Mouse (Mus musculus) kidney, adult 8-10 months (tissue): ENCODE data around the gene Cd3e.
"Not testable (repeated sequence)": the region's sequence is repeated elsewhere in the genome, so short reads cannot be mapped to it uniquely, and the experiment has no call there.

ENCODE experiments used
- DNase-seq, 2 experiments: peaks; one replicate each; pipeline ENCODE4 v3.0.0; 2022

The Cd3e gene

DNA sequence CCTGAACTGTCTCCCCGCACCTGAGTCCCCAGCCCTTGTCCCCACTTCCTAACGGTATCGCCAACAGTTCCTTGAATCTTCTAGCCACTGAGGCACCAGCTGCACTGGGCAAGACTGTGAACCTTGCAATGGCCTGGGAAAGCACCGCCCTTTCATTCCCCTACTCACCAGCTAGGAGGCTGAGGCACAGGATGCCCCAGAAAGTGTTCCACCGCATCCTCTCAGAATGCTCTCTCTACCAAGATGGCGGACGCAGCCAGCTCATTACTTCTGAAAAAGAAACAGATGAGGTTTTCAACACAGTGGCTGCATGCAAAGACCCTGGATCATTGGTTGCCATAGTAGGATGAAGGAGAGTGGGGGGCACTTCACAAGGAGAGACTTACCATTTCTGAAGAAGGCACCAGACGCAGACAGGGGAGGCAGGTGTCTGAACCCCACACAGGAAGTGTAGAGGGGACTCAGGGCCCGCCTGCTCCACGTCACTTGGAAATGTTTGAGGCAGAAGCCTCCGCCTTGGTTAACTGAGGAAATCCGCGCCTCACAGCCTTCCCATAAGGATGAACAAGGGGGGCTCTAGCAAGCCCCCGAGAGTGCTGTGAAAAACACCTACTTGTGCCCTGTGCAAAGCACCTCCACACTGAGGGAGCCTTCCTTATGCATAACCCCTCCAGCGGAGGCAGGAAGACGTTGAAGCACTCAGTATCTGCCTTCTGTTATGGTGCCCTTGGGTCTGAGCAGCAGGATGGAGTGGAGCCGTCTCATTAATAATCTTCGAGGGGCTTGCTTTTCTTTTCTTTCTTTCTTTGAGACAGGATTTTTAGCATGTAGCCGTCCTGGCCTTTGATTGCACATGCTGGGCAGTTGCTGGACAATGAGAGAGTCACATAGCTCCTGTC lies at the start of gene Cd3e:
Gene Cd3e (minus strand): TSS at position 448 of the 899 bp plus-strand sequence.
- DNase-seq: no peak

DNA sequence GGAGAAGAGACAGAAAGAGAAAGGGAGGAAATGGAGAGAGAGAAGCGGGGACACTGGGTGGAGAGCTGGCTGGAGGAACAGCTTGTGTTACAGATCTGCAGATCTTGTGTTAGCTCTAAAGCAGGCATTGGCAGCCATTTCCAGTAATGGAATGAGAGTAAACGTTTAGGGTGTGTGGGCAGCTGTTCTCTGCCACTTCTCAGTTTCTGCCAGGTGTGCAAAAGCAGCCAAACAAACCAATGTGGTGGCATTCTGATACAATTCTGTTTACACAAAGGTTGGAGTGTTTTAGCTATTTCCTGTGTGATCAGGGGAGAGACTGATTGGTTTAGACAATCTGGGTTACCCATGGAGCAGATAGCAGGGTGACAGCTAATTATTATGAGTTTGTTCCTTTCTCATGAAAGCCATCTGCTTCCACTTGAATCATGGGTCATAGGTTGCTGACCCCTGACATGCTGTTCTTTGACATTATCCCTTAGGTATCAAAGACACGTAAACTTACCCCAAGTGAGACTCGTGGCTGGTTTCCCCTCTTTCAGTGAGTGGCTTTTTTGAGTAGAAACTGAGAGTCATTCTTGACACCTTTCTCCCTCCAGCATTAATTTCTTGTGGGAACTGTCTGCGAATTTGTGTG lies 49.0 kb upstream of the Cd3e start:
- no peak for DNase-seq

GRCm38 (mm10) chr9:45055082-45055713 lies 45.8 kb upstream of the Cd3e start, which contains the start of gene Mpzl3:
Mpzl3 (plus strand) TSS chr9:45055186.
- peak; percentile 80 to 85 for DNase-seq

DNA sequence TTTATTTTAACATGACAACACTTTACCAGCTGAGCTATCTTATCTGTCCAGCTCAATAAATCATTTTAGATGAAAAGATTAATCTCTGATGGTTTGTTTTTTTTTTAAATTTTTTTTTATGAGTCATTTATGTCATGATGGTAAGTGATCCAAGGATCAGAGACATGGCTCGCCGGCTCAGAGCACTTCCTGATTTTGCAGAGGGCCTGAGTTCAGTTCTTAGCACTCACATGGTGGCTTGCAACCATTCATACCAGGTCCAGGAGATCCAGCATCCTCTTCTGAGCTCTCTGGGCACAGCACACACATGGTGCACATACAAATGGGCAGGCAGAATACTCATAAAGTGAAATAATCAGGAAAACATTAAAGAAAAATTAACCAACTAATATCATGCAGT lies 40.9 kb upstream of the Cd3e start:
- DNase-seq: no peak

DNA sequence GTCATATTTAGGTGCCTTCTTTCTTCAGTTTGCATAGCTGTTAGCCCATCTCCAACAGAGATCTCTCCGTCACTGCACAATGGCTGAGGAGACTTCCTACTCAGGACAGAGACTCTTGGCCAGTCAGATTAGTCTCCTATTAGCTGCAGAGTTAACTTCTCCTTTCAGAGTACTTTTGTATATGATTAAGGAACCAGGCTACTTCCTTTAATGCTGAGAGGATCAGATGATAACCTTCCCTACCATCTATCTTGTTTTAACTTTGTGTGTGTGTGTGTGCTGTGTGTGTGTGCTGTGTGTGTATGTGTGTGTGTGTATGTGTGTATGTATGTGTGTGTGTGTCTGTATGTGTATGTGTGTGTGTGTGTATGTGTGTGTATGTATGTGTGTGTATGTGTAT lies 40.3 kb upstream of the Cd3e start:
- DNase-seq: no peak

GRCm38 (mm10) chr9:45048511-45048910 lies 39.1 kb upstream of the Cd3e start:
- DNase-seq: peak in 1 of 2 experiments; percentile 21

DNA sequence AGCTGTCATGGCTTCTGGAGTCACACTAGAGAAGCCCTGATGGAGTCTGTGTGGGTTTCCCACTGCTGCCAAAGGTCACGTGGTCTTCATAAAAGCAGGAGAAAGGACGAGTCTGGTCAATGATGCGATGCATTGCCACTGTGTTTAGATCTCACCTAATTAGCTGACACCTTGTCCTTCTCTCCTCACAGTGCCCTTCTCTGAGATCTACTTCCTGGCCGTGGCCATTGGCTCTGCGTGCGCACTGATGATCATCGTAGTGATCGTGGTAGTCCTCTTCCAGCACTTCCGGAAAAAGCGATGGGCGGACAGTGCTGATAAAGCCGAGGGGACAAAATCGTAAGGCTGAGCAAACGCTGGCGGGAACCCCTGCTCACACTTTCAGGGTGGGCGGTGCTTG lies 37.5 kb upstream of the Cd3e start:
- DNase-seq: no peak

GRCm38 (mm10) chr9:45042947-45043346 lies 33.5 kb upstream of the Cd3e start:
- DNase-seq: peak; percentile 39 to 52

- peak; percentile 86 to 88 for DNase-seq
Observed at GRCm38 (mm10) chr9:45042056-45042720, 32.8 kb upstream of the Cd3e start.

GRCm38 (mm10) chr9:45041131-45041838 lies 31.9 kb upstream of the Cd3e start:
- peak; percentile 50 to 68 for DNase-seq

DNA sequence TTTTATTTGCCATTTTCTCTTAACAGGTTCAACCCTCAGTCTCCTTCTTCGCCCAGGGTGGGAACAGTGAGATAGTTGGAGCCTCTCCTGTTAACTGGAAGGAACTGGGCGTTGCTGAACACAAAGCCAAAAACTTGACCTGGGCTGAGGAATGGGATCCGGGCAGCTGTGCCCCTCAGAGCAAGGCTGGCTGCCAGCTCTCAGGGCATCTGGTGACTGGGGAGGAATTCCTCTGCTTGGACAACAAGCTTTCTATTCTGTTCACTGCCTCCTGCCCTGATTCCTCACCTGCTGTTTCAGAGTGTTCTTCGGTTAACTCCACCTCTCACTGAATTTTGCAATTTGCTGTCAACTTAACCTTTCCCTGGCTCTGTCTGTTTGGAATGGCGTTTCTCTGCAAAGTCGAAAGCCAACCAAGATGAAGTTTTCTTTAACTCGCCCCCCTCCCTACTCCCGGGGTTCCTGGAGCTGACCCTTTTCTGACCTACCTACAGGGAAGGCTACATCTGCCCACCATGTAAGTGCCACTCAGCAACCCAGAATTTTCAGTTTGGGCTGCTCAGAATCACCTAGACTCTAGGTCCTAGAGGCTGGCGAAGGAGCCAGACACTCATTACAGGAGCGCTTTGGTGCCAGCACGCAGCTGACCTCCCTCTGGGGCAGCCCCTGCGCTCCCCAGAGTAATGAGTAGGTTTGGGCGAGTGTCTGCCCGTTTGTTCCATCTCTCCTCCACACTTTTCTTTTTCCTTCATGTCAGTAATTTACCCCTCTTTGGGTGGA lies 30.8 kb upstream of the Cd3e start:
- DNase-seq: peak in 1 of 2 experiments; percentile 32

- DNase-seq: no peak
Observed at GRCm38 (mm10) chr9:45039499-45039898, 30.1 kb upstream of the Cd3e start, which contains the start of gene Mpzl2. Mpzl2 (plus strand) TSS chr9:45039799.

GRCm38 (mm10) chr9:45037803-45038202 lies 28.4 kb upstream of the Cd3e start:
- not testable (repeated sequence) for DNase-seq

DNA sequence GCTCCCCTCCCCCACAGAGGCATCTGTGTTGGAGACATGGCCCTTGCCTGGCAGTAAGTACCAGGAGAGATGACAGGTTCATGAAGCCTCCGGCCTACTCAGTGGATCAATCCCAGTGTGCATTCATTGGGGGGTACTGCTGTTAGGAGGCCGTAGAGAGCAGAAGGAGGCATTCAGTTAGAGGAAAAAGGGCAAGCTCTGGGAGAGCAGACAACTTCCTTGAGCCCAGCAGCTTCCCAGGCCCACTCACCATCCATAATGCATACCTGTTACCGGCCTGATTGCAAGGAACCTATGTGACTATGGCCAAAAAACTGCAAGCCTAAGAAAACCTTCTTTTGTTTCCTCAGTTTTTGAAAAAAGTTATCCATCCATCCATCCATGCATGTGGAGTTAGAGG lies 25.1 kb upstream of the Cd3e start:
- no peak for DNase-seq

GRCm38 (mm10) chr9:45032261-45032660 lies 22.8 kb upstream of the Cd3e start:
- DNase-seq: no peak

DNA sequence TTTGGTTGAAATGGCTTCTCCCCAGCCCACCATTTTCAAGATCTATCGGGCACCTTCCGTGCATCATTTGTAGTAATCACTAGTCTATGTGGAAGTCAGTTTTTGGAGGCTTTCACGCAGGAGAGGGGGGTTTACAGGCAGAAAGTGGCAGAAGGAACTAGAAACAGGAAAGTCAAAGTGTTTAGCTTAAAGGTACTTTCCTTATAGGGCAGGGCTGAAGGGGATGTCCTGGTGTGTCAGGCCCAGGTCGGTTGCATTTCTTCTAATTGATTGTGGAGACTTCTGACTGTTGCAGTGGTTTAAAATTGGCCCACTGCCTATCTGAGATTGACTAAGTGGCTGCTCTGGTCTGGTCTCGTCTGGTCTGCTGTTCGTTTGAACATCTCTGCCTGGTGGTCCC lies 20.9 kb upstream of the Cd3e start:
- no peak for DNase-seq

DNA sequence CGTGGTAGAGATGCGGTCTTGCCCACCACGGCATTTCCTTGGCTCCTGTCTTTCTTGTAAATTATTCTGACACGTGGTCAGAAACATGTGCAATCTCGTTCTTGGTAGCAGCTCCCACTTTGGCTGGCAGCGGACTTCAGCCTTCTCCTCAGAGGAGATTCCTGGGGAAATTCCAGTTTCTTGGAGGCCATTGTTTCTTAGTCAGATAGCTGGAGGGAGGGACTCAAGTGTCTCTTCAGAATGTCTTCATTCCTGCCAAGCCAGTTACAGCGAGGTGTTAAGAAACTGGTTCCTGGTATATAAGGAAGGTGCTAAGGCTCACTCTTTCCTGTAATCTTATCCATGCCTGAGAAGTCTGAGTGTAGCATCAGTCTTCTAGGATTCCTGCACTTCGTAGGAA lies 17.9 kb upstream of the Cd3e start:
- DNase-seq: no peak

GRCm38 (mm10) chr9:45024187-45024586 lies 14.8 kb upstream of the Cd3e start:
- DNase-seq: no peak

GRCm38 (mm10) chr9:45023638-45024037 lies 14.2 kb upstream of the Cd3e start:
- DNase-seq: no peak

- peak; percentile 51 to 69 for DNase-seq
Observed at GRCm38 (mm10) chr9:45022800-45023199, 13.4 kb upstream of the Cd3e start.

GRCm38 (mm10) chr9:45018031-45018430 lies 8.6 kb upstream of the Cd3e start:
- no peak for DNase-seq
